Mouse (Mus musculus): ENCODE measurements at regions not wholly inside any gene's neighbourhood (a gene's known extent, or its start where the extent isn't known, plus 50 kb on each side); places are given as distances from the start of the nearest gene placed in this dataset.

DNA sequence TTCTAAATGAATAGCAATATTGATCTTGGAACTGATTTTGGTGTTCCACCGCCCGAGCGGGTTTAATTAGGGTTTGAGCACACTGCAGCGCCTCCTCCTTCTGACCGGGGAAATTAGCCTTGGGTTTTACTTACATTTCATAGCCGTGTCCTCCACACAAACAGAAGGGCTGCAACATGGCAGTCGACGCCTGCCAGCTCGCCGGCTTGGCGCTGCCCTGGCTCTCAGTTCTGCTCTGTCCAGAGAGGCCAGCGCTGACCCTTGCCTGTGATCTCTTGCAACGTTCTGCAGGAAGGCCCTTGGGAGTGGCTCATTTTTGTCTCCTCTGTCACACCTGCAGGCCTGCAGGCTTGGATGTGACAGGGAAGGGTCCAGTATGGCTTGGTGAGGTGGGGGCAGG is 135.2 kb downstream of the Hmg20a start:
- H3K27me3 ChIP-seq (ENCODE audit: insufficient read depth, low read length), result no peaks in the 10 kb centered on the region
- 75% methylated on average over 13 of the region's 13 CpGs for WGBS (ENCODE audit: insufficient replicate concordance)
- H3K4me1 ChIP-seq (ENCODE audit: insufficient read depth), result no peaks in the 10 kb centered on the region
- no peak overlapping the region for H3K4me2 ChIP-seq (ENCODE audit: low read depth, low read length)
- H3K36me3 ChIP-seq (replicated peaks; ENCODE audit: insufficient read depth, low read length), result no peaks in the 10 kb centered on the region
- no peak for TF ChIP-seq EP300 (IDR thresholded peaks at IDR 0.05; ENCODE audit: low read depth)
- TF ChIP-seq CTCF (IDR thresholded peaks at IDR 0.05; ENCODE audit: low read depth), result no peak
- H3K27ac ChIP-seq (ENCODE audit: low read depth), result no peak overlapping the region
- DNase-seq (no peak), ATAC-seq (no peak)
- H3K9me3 ChIP-seq (ENCODE audit: low read length), result no peaks in the 10 kb centered on the region
- no peak overlapping the region for H3K9ac ChIP-seq (replicated peaks)
- H3K4me3 ChIP-seq (ENCODE audit: low read depth, low read length), result no peak overlapping the region

DNA sequence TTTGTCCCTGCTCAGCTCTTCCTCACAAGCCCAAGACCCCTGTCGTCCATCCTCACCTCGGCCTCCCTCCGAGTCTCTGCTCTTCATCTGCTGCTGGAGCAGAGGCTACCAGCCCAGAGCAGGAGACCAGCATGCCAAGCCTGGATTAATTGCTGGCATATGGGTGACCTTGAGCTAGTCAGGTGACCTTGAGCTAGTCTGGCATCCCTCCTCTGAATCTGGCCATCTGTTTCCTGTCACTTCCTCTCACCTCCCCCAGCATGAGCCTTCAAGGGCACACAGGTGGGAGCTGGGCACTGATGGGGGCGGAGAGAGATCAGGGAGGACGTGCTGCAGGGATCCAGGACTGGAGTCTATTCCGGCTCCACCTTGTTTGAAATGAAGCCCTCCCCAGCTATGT is 135.7 kb downstream of the Hmg20a start:
- no peaks in the 10 kb centered on the region for H3K27me3 ChIP-seq (ENCODE audit: insufficient read depth, low read length)
- H3K9me3 ChIP-seq (ENCODE audit: low read length), result no peaks in the 10 kb centered on the region
- ATAC-seq, result no peak
- H3K4me1 ChIP-seq (ENCODE audit: insufficient read depth), result no peaks in the 10 kb centered on the region
- H3K36me3 ChIP-seq (replicated peaks; ENCODE audit: insufficient read depth, low read length), result no peaks in the 10 kb centered on the region
- no peak overlapping the region for H3K4me3 ChIP-seq (ENCODE audit: low read depth, low read length)
- no peak overlapping the region for H3K4me2 ChIP-seq (ENCODE audit: low read depth, low read length)
- H3K27ac ChIP-seq (ENCODE audit: low read depth), result no peak overlapping the region
- no peak for DNase-seq
- H3K9ac ChIP-seq (replicated peaks), result no peak overlapping the region
- WGBS (ENCODE audit: insufficient replicate concordance), result 59% methylated on average over 6 of the region's 6 CpGs
- no peak for TF ChIP-seq EP300 (IDR thresholded peaks at IDR 0.05; ENCODE audit: low read depth)

DNA sequence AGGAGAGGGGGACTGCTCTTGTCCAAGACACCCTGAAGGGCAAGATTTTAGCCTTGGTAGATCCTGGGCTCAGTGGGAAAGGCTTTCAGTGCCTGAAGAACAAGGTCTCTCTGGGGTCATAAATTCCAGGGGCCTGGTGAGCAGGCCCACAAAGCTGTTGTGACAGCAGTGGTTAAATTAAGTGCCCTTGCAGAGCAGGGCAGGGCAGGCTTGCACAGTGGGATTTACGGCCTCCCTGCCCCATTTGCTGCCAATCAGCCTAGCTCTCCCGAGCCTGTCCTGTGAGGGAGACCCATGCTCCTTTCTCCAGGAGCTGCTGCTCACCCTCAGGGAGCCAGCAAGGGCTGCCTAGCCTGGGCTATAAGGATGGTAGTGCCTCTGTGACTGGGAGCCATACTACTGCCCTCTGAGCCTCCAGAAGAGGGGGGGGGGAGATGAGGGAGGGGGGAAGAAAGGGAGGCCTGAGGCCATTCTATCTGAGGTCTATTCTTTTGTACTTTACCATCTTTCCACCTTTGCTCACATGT is 141.3 kb downstream of the Hmg20a start:
- no peak overlapping the region for H3K27ac ChIP-seq (ENCODE audit: low read depth)
- 69% methylated on average over 2 of the region's 2 CpGs for WGBS (ENCODE audit: insufficient replicate concordance)
- H3K9me3 ChIP-seq (ENCODE audit: low read length), result no peaks in the 10 kb centered on the region
- H3K4me2 ChIP-seq (ENCODE audit: low read depth, low read length), result no peak overlapping the region
- no peaks in the 10 kb centered on the region for H3K4me1 ChIP-seq (ENCODE audit: insufficient read depth)
- H3K27me3 ChIP-seq (ENCODE audit: insufficient read depth, low read length), result no peaks in the 10 kb centered on the region
- no peak for DNase-seq
- no peak for ATAC-seq
- TF ChIP-seq EP300 (IDR thresholded peaks at IDR 0.05; ENCODE audit: low read depth) (no peak), CTCF (IDR thresholded peaks at IDR 0.05; ENCODE audit: low read depth) (no peak)
- no peak overlapping the region for H3K4me3 ChIP-seq (ENCODE audit: low read depth, low read length)
- H3K36me3 ChIP-seq (replicated peaks; ENCODE audit: insufficient read depth, low read length), result no peaks in the 10 kb centered on the region
- no peak overlapping the region for H3K9ac ChIP-seq (replicated peaks)

DNA sequence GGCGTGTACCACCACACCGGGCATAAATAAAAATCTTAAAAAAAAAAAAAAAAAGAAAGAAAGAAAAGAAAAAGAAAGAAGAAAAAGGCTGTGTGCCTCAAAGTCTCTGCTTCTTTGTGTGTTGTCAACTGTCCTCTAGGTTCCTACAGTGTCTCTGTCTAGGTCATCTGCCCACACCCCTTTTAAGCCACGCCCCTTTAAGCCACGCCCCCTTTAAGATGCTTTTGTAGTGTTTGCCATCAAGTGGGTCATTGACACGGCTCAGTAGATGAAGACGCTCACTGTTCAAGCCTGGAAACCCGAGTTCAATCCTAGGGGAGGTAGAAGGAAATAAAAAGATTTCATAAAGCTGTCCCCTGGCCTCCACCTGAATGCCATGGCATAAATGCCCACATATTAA is 144.0 kb downstream of the Hmg20a start:
- 57% methylated on average over 7 of the region's 7 CpGs for WGBS (ENCODE audit: insufficient replicate concordance)
- ATAC-seq (no peak), DNase-seq (no peak)
- H3K27ac ChIP-seq (ENCODE audit: low read depth), result no peak overlapping the region
- no peak overlapping the region for H3K9ac ChIP-seq (replicated peaks)
- H3K36me3 ChIP-seq (replicated peaks; ENCODE audit: insufficient read depth, low read length), result no peaks in the 10 kb centered on the region
- no peak overlapping the region for H3K4me3 ChIP-seq (ENCODE audit: low read depth, low read length)
- no peaks in the 10 kb centered on the region for H3K4me1 ChIP-seq (ENCODE audit: insufficient read depth)
- H3K9me3 ChIP-seq (ENCODE audit: low read length), result no peaks in the 10 kb centered on the region
- TF ChIP-seq CTCF (IDR thresholded peaks at IDR 0.05; ENCODE audit: low read depth), result no peak
- no peak for TF ChIP-seq EP300 (IDR thresholded peaks at IDR 0.05; ENCODE audit: low read depth)
- H3K4me2 ChIP-seq (ENCODE audit: low read depth, low read length), result no peak overlapping the region
- no peaks in the 10 kb centered on the region for H3K27me3 ChIP-seq (ENCODE audit: insufficient read depth, low read length)

DNA sequence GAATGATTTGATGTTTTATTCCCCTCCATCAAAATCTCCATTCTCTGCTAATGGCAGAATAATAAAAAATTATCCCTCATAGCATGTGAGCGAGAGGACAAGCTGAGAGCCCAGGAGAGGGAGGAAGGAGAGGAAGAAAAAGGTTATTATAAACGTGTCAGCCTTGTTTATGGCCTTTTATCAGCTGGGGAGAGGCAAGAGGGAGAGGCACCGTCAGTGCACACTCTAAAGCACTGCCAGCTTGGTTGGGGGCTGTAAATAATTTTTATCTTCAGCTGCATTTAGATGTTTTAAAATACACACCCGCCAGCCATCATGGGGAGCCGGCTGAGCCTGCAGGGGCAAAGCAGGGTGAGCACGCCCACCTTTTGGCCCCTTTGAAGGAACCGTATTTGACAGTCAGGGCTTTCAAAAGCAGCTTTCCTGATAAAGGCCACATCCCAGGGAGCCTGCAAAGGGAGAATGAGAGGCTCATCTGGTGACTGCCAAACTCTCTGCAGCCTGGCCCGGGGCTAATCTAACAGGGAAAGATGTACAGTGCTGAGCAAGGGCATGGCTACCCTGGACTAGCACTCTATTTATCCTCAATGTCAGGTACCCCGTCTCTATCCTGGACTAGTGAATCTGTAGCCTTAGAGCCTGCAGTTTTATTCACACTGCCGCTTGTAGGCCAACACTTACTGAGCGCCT is 145.8 kb downstream of the Hmg20a start:
- DNase-seq, result no peak
- WGBS (ENCODE audit: insufficient replicate concordance), result 53% methylated on average over 11 of the region's 11 CpGs
- H3K9me3 ChIP-seq (ENCODE audit: low read length), result no peaks in the 10 kb centered on the region
- H3K4me3 ChIP-seq (ENCODE audit: low read depth, low read length), result no peak overlapping the region
- H3K9ac ChIP-seq (replicated peaks), result no peak overlapping the region
- H3K27ac ChIP-seq (ENCODE audit: low read depth), result no peak overlapping the region
- no peak overlapping the region for H3K4me2 ChIP-seq (ENCODE audit: low read depth, low read length)
- no peaks in the 10 kb centered on the region for H3K36me3 ChIP-seq (replicated peaks; ENCODE audit: insufficient read depth, low read length)
- no peaks in the 10 kb centered on the region for H3K4me1 ChIP-seq (ENCODE audit: insufficient read depth)
- no peaks in the 10 kb centered on the region for H3K27me3 ChIP-seq (ENCODE audit: insufficient read depth, low read length)
- no peak for ATAC-seq
- TF ChIP-seq CTCF (IDR thresholded peaks at IDR 0.05; ENCODE audit: low read depth), result no peak
- no peak for TF ChIP-seq EP300 (IDR thresholded peaks at IDR 0.05; ENCODE audit: low read depth)
